Mouse (Mus musculus) cortical plate, adult 2 months (tissue): Measurements from ENCODE around the gene Mpv17l2.

Experiments
- CTCF ChIP-seq: fragments of 200-500 bp; IDR thresholded peaks from 2 replicates; pipeline ENCODE4 v1.5.1; 2011; ENCODE audit warnings: mild to moderate bottlenecking, control low read depth, low read length; ENCODE audit not compliant: insufficient read depth; ENCODE audit errors: extremely low read depth
- POLR2A ChIP-seq: fragments of 200-500 bp; IDR thresholded peaks from 2 replicates; pipeline ENCODE4 v1.6.1; 2011; ENCODE audit warnings: mild to moderate bottlenecking, low read length, control low read depth; ENCODE audit not compliant: insufficient read depth; ENCODE audit errors: extremely low read depth

- TF ChIP-seq CTCF (no peak), POLR2A (no peak)
Measured at GRCm38 (mm10) chr8:70743656-70744590, 16.8 kb downstream of the Mpv17l2 start.
